Mouse (Mus musculus) olfactory bulb, adult 2 months (tissue): ENCODE data around the gene Igfbpl1.

Source experiments
- CTCF ChIP-seq: fragments of 200-500 bp; IDR thresholded peaks from 2 replicates; pipeline ENCODE4 v1.5.1; 2012; ENCODE audit warnings: low read depth, mild to moderate bottlenecking, low read length, moderate library complexity; ENCODE audit not compliant: insufficient read depth
- POLR2A ChIP-seq: fragments of 200-500 bp; IDR thresholded peaks from 2 replicates; pipeline ENCODE4 v1.6.1; 2012; ENCODE audit warnings: mild to moderate bottlenecking, low read depth, low read length, moderate library complexity; ENCODE audit not compliant: insufficient read depth

- TF ChIP-seq CTCF (no peak), POLR2A (no peak)
These were observed 55.5 kb downstream of the Igfbpl1 start for GRCm38 (mm10) chr4:45771173-45771572.
